Mouse (Mus musculus) lung, adult 2 months (tissue): ENCODE data around the gene Akt1.

Experiments used
- CTCF ChIP-seq: fragments of 200-500 bp; IDR thresholded peaks from 2 replicates; pipeline ENCODE4 v1.5.1; 2011; ENCODE audit warnings: mild to moderate bottlenecking, low read length, control low read depth; ENCODE audit not compliant: insufficient read depth
- POLR2A ChIP-seq: fragments of 200-500 bp; IDR thresholded peaks from 2 replicates; pipeline ENCODE4 v1.6.1; 2011; ENCODE audit warnings: low read depth, mild to moderate bottlenecking, control low read depth, low read length, borderline replicate concordance; ENCODE audit errors: extremely low read depth

DNA sequence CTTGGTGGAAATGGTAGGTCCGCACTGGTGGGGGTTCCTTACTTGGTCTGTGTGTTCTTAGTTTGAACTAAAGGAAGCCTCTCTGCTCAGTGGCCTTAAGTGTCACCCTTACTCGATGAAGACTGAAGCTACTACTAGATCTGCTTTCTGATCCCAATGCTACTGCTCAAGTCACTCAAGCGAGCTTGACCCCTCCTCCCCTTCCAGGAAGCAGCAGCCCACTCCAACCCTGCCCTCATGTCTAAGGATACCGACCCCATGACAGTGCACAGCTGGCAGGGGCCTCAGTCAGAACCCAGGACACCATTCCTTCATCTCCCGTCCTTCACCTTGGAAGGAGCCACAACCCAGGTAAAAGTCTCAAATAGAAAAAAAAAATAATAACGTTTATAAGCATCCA lies 45.5 kb upstream of the Akt1 start, which contains the start of gene Cep170b:
- TF ChIP-seq CTCF (no peak), POLR2A (no peak)
